Mouse (Mus musculus) forebrain, embryonic 11.5 days (tissue): ENCODE measurements around the gene Slc19a1. TPM values are rescaled to one million over a fixed set of nuclear protein-coding genes. Genes with fewer than 3 reads are reported as not detected.

Experiments used
- ATAC-seq: fragments of 200-750 bp; cut with Nextera tagmentation; replicated peaks from 2 replicates; pipeline ENCODE4 v1.8.0; 2017; ENCODE audit warnings: moderate TSS enrichment; ENCODE audit not compliant: low FRiP score
- DNase-seq: peaks from one replicate; pipeline ENCODE4 v3.0.0-alpha.2; 2017; ENCODE audit warnings: low spot score
- H3K27ac ChIP-seq: fragments of 300-500 bp; sonication (generic); 2 replicates; pipeline ENCODE4 v1.5.1; 2014; ENCODE audit warnings: low read depth, low read length
- H3K27me3 ChIP-seq: fragments of 300-500 bp; sonication (generic); 2 replicates; pipeline ENCODE4 v1.6.1; 2014; ENCODE audit warnings: mild to moderate bottlenecking, low read length, mixed read lengths; ENCODE audit not compliant: control insufficient read depth, insufficient read depth
- H3K36me3 ChIP-seq: fragments of 300-500 bp; sonication (generic); 2 replicates; pipeline ENCODE4 v1.6.1; 2014; ENCODE audit warnings: mild to moderate bottlenecking, low read length, moderate library complexity, mixed read lengths; ENCODE audit not compliant: control insufficient read depth, insufficient read depth
- H3K4me1 ChIP-seq: fragments of 300-500 bp; sonication (generic); replicated peaks from 2 replicates; pipeline ENCODE4 v1.6.1; 2014; ENCODE audit warnings: low read length, mixed read lengths; ENCODE audit not compliant: control insufficient read depth, insufficient read depth
- H3K4me2 ChIP-seq: fragments of 300-500 bp; sonication (generic); 2 replicates; pipeline ENCODE4 v1.6.1; 2014; ENCODE audit warnings: low read depth, mild to moderate bottlenecking, low read length, moderate library complexity, mixed read lengths; ENCODE audit not compliant: severe bottlenecking
- H3K4me3 ChIP-seq: fragments of 300-500 bp; sonication (generic); 2 replicates; pipeline ENCODE4 v1.5.1; 2014; ENCODE audit warnings: low read depth, low read length
- H3K9ac ChIP-seq: fragments of 300-500 bp; sonication (generic); 2 replicates; pipeline ENCODE4 v1.6.1; 2014; ENCODE audit warnings: low read length
- H3K9me3 ChIP-seq: fragments of 300-500 bp; sonication (generic); 2 replicates; pipeline ENCODE4 v1.6.1; 2016; ENCODE audit warnings: low read length, mixed read lengths; ENCODE audit not compliant: control insufficient read depth
- WGBS: fragments of 180-500 bp; shearing (Covaris S2); extraction: QIAGEN DNeasy Blood & Tissue Kit; methylation state at CpG from one replicate; pipeline ENCODE4 v1.1.7; 2014; 5-methylcytosine and 5-hydroxymethylcytosine counted together
- polyA plus RNA-seq: library from polyadenylated mRNA; unstranded; fragments of >200 nt; fragmentation: Nextera tagmentation; extraction: Ambion mirVana; gene quantifications from 2 replicates; pipeline ENCODE4 v1.2.1, GENCODE M21; 2014

Gene Slc19a1
- polyA plus RNA-seq, 1 experiment from 2014 or later: 34.8 TPM

DNA sequence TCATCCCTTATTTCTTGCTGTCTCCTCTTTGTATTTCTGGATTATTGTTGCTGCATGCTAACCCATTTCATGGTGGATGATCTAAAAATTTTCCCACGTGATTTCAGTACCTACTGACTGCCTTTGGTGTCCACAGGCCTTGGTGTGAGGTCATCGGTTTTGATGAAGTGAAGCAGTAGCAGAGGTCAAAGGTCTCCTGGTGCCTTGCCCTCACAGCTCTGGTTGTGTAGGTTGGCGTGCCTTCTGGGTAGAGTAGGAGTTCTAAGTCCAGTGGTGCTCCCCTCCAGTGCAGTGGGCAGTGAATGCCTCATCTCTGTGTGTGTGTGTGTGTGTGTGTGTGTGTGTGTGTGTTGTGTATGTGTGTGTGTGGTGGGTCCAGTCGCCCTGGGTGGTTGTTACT lies 16.2 kb downstream of the Slc19a1 start:
- no peak overlapping the region for H3K9ac ChIP-seq
- no peak overlapping the region for H3K27ac ChIP-seq
- H3K4me3 ChIP-seq: no peak overlapping the region
- no peaks in the 10 kb centered on the region for H3K4me1 ChIP-seq
- H3K36me3 ChIP-seq: peaks cover 5% of the 10 kb centered on the region; the same call in 1 of the 2 replicates
- ATAC-seq: no peak
- no peak for DNase-seq
- H3K4me2 ChIP-seq: no peak overlapping the region
- WGBS: 88% methylated on average over 4 of the region's 4 CpGs
- H3K27me3 ChIP-seq: no peaks in the 10 kb centered on the region
- no peaks in the 10 kb centered on the region for H3K9me3 ChIP-seq

GRCm38 (mm10) chr10:77048606-77049005 lies 16.6 kb downstream of the Slc19a1 start:
- H3K36me3 ChIP-seq: peaks cover 5% of the 10 kb centered on the region; the same call in 1 of the 2 replicates
- H3K27me3 ChIP-seq: no peaks in the 10 kb centered on the region
- no peak for ATAC-seq
- DNase-seq: no peak
- H3K9me3 ChIP-seq: no peaks in the 10 kb centered on the region
- no peaks in the 10 kb centered on the region for H3K4me1 ChIP-seq
- H3K9ac ChIP-seq: no peak overlapping the region
- no peak overlapping the region for H3K4me3 ChIP-seq
- 93% methylated on average over 3 of the region's 3 CpGs for WGBS
- no peak overlapping the region for H3K4me2 ChIP-seq
- H3K27ac ChIP-seq: no peak overlapping the region

DNA sequence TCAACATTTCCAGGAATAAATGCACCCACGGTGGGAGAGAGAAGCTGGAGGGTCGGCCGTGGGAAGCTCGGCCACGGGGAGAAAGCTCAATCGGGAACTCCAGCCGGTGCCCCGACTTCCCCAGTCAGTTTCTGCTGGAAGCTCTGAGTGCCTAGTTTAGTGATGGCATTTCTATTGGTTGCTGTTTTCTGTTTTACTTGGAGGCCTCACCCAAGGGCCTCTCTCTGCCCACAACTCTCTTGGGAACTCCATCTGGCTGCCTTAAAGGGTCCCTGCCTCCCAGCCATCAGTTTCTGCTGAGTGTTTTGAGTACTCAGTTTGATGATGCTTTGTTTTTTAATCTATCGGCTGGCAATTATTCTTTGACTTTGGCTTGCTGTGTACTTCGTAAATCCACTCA lies 24.7 kb downstream of the Slc19a1 start:
- no peaks in the 10 kb centered on the region for H3K9me3 ChIP-seq
- no peak overlapping the region for H3K4me2 ChIP-seq
- 88% methylated on average over 10 of the region's 10 CpGs for WGBS
- H3K9ac ChIP-seq: no peak overlapping the region
- no peak overlapping the region for H3K4me3 ChIP-seq
- H3K27ac ChIP-seq: no peak overlapping the region
- no peaks in the 10 kb centered on the region for H3K27me3 ChIP-seq
- no peaks in the 10 kb centered on the region for H3K4me1 ChIP-seq
- H3K36me3 ChIP-seq: no peaks in the 10 kb centered on the region
- ATAC-seq (no peak), DNase-seq (no peak)

- H3K9ac ChIP-seq: no peak overlapping the region
- H3K4me3 ChIP-seq: no peak overlapping the region
- H3K36me3 ChIP-seq: peaks cover 3% of the 10 kb centered on the region; the same call in 1 of the 2 replicates
- H3K4me2 ChIP-seq: no peak overlapping the region
- no peaks in the 10 kb centered on the region for H3K4me1 ChIP-seq
- DNase-seq: no peak
- no peak for ATAC-seq
- 83% methylated on average over 3 of the region's 3 CpGs for WGBS
- no peak overlapping the region for H3K27ac ChIP-seq
- no peaks in the 10 kb centered on the region for H3K27me3 ChIP-seq
- no peaks in the 10 kb centered on the region for H3K9me3 ChIP-seq
These were observed 29.4 kb downstream of the Slc19a1 start for GRCm38 (mm10) chr10:77061426-77061825.

- peaks cover 3% of the 10 kb centered on the region; the same call in 1 of the 2 replicates for H3K36me3 ChIP-seq
- no peak for ATAC-seq
- WGBS: 92% methylated on average over 11 of the region's 11 CpGs
These were observed 30.5 kb downstream of the Slc19a1 start for GRCm38 (mm10) chr10:77062393-77063010.

DNA sequence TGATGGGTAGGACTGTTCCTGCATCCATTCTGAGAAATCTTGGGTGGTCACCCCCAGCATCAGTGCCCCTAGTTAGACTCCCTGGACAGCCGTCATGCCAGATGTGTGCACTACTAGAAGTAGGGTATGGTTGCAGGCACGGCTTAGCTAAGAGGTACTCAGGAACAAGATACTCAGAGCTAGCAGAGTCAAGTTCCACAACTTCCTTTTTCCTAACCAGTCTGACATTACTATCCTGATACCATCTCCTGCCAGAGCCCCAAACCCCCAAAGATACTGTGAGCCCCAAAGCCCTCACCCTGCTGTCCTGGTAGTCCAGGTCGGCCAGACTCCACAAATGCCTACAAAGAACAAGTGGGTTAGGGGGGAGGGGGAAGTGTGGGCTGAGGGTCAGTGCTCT lies 32.2 kb downstream of the Slc19a1 start:
- Histone ChIP-seq H3K4me2 (no peak overlapping the region), H3K27ac (no peak overlapping the region), H3K9me3 (no peaks in the 10 kb centered on the region), H3K27me3 (no peaks in the 10 kb centered on the region), H3K36me3 (peaks cover 3% of the 10 kb centered on the region; the same call in 1 of the 2 replicates), H3K9ac (no peak overlapping the region), H3K4me1 (no peaks in the 10 kb centered on the region), H3K4me3 (no peak overlapping the region)
- ATAC-seq (no peak), DNase-seq (no peak)
- WGBS: 92% methylated on average over 3 of the region's 3 CpGs

More at GRCm38 (mm10) chr10:77062393-77063010, 30.5 kb downstream of the Slc19a1 start:
- Histone ChIP-seq H3K27ac (no peak overlapping the region), H3K4me2 (no peak overlapping the region), H3K27me3 (no peaks in the 10 kb centered on the region), H3K4me3 (no peak overlapping the region), H3K9ac (no peak overlapping the region), H3K4me1 (no peaks in the 10 kb centered on the region), H3K9me3 (no peaks in the 10 kb centered on the region)
- no peak for DNase-seq

DNA sequence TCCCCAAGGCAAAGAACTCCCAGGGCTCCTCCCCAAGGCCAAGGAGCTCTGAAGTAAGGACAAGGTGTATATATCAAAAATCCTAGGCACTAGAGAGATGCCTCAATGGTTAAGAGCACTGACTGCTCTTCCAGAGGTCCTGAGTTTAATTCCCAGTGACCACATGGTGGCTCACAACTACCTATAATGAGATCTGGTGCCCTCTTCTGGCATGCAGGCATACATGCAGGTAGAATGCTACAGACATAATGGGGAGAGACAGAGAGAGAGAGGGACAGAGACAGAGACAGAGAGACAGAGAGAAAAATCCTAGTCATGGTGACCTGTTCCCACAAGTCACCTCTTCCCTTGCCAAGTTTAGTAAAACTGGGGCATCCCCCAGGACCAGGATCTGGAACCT lies 32.6 kb downstream of the Slc19a1 start:
- Histone ChIP-seq H3K4me2 (no peak overlapping the region), H3K4me1 (no peaks in the 10 kb centered on the region), H3K4me3 (no peak overlapping the region), H3K9me3 (no peaks in the 10 kb centered on the region), H3K27ac (no peak overlapping the region), H3K36me3 (peaks cover 3% of the 10 kb centered on the region; the same call in 1 of the 2 replicates), H3K9ac (no peak overlapping the region), H3K27me3 (no peaks in the 10 kb centered on the region)
- DNase-seq: no peak
- ATAC-seq: no peak

- DNase-seq (no peak), ATAC-seq (no peak)
- Histone ChIP-seq H3K36me3 (peaks cover 3% of the 10 kb centered on the region; the same call in 1 of the 2 replicates), H3K27ac (no peak overlapping the region), H3K9me3 (no peaks in the 10 kb centered on the region), H3K4me3 (no peak overlapping the region), H3K4me1 (no peaks in the 10 kb centered on the region), H3K27me3 (no peaks in the 10 kb centered on the region), H3K9ac (no peak overlapping the region), H3K4me2 (no peak overlapping the region)
- WGBS: 96% methylated on average over 7 of the region's 7 CpGs
These were observed 36.4 kb downstream of the Slc19a1 start for GRCm38 (mm10) chr10:77068469-77068868.

- WGBS: 55% methylated on average over 4 of the region's 4 CpGs
- 0 out of 2 replicates have a peak, but pooled peaks have one; percentile 36 for ATAC-seq
- DNase-seq: peak; percentile 75
- Histone ChIP-seq H3K9ac (no peak overlapping the region), H3K4me2 (no peak overlapping the region), H3K4me3 (no peak overlapping the region), H3K27ac (no peak overlapping the region), H3K27me3 (no peaks in the 10 kb centered on the region), H3K9me3 (no peaks in the 10 kb centered on the region), H3K4me1 (no peaks in the 10 kb centered on the region), H3K36me3 (peaks cover 2% of the 10 kb centered on the region; the same call in 1 of the 2 replicates)
These were observed 38.0 kb downstream of the Slc19a1 start for GRCm38 (mm10) chr10:77070072-77070471.
